Mouse (Mus musculus): Measurements from ENCODE around the gene Cks1b.

- TF ChIP-seq POLR2AphosphoS2 (IDR thresholded peaks at IDR 0.05; ENCODE audit: low read length) (peak; percentile 40; the same call in 1 of the 2 replicates), POLR2A (IDR thresholded peaks at IDR 0.05; ENCODE audit: control insufficient read depth in 1 of 2, insufficient read depth in 1 of 2, low read depth in 1 of 2, low read length in 2 of 2, poor library complexity in 1 of 2) (peak in 1 of 2 experiments; percentile 73; a peak in 2 of 4 replicates), MYB (IDR thresholded peaks at IDR 0.05; ENCODE audit: low read depth, low read length) (peak; percentile 37)
These were observed 30.7 kb upstream of the Cks1b start for GRCm38 (mm10) chr3:89448720-89449537.
